Mouse (Mus musculus): ENCODE measurements around the gene Ptprm.

DNA sequence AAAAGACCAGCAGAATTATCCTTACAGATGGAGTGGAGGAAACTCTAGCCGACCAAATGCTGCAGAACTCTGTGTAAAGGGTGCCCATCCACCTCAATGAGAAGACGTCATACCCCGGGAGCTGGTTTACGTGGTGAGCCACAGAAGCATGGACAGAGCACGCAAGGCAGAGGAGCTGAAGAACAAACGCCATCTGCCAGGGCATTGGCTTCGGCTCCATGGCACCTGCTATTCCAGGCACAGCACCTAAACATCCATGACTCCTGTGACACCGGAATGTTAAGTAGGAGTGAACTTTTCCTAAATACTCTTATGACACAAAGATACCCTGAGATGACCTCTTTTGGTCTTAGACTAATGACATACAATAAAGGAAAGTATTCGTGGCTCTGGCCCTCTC is 327.0 kb downstream of the Ptprm start:
- TF ChIP-seq CTCF (IDR thresholded peaks at IDR 0.05; ENCODE audit: borderline replicate concordance, control insufficient read depth, extremely low read depth, insufficient read depth, low read length, poor library complexity) (no peak), POLR2A (IDR thresholded peaks at IDR 0.05; ENCODE audit: control insufficient read depth, extremely low read depth, insufficient read depth, low read length, poor library complexity) (no peak)

All from thymus, adult 2 months (tissue).